Comparison of ENCODE assay signal across 16 mouse cellular contexts in the genomic region with DNA sequence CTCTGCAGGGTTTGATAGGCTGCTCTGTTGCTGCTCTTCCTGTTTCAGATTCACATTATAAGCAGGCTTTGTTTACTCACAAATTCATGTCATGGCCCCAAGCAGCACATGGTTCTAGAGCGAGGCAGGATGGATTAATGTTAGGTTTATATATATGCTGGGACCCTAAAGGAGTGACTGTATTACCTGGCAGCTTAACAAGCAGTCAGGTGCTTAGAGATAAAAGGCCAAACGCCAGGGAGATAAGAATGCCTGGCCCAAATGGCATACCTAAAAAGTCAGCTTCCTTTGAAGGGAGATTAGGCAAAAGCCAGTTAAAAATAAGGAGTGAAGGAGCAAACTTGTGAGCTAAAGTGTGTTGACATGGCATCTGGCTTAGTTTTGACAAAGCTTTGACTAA.
"Had no signal": no experiment of that assay in that cellular context is flagged by ENCODE, and none has a peak within 500 bp of the region (broad histone marks: within the 10 kb centered on the region; RNA-seq: fewer than 3 reads in every experiment).

No protein-coding gene starts in this region.

- DNase-seq: kidney, adult 11 months; kidney, postnatal 25 days; liver, embryonic 13.5 days; liver, postnatal 0 days; lung, postnatal 14 days; right cerebral cortex, postnatal 4 days; thymus, adult 2 months; thymus, postnatal 25 days had no signal

- H3K4me3 ChIP-seq: kidney, embryonic 15.5 days; limb, embryonic 10.5 days; liver, embryonic 13.5 days; lung, embryonic 15.5 days; midbrain, embryonic 13.5 days; myocyte; neural tube, embryonic 12.5 days; stomach, embryonic 15.5 days had no signal

- H3K4me1 ChIP-seq: liver, embryonic 13.5 days; neural tube, embryonic 12.5 days; stomach, embryonic 15.5 days had no signal

- ATAC-seq: liver, postnatal 0 days; midbrain, embryonic 13.5 days had no signal

- H3K27ac ChIP-seq: kidney, embryonic 15.5 days; limb, embryonic 10.5 days; liver, embryonic 13.5 days; lung, embryonic 15.5 days; macrophage; midbrain, embryonic 13.5 days; neural tube, embryonic 12.5 days; stomach, embryonic 15.5 days had no signal

- H3K36me3 ChIP-seq: kidney, embryonic 15.5 days; limb, embryonic 10.5 days; liver, embryonic 13.5 days; lung, embryonic 15.5 days; midbrain, embryonic 13.5 days; neural tube, embryonic 12.5 days; stomach, embryonic 15.5 days had no signal

- H3K27me3 ChIP-seq: kidney, embryonic 15.5 days; liver, embryonic 13.5 days; lung, embryonic 15.5 days; midbrain, embryonic 13.5 days; neural tube, embryonic 12.5 days; stomach, embryonic 15.5 days had no signal
